Mouse (Mus musculus) kidney, adult 2 months (tissue): Measurements from ENCODE around the gene Katna1. TPM values are rescaled to one million over a fixed set of nuclear protein-coding genes. Genes with fewer than 3 reads are reported as not detected.

Source experiments
- DNase-seq: peaks from one replicate; pipeline ENCODE4 v3.0.0; 2021
- H3K27ac ChIP-seq: fragments of 200-500 bp; 2 replicates; pipeline ENCODE4 v1.5.1; 2012; ENCODE audit warnings: low read depth, low read length, control low read depth, inconsistent platforms; ENCODE audit not compliant: insufficient read depth
- H3K27me3 ChIP-seq: fragments of 200-500 bp; replicated peaks from 2 replicates; pipeline ENCODE4 v1.6.1; 2012; ENCODE audit warnings: mild to moderate bottlenecking, moderate library complexity, low read length, inconsistent platforms; ENCODE audit not compliant: control insufficient read depth, insufficient read depth
- H3K36me3 ChIP-seq: fragments of 200-500 bp; 2 replicates; pipeline ENCODE4 v1.6.1; 2012; ENCODE audit warnings: mild to moderate bottlenecking, moderate library complexity, low read length, inconsistent platforms; ENCODE audit not compliant: control insufficient read depth, insufficient read depth
- H3K4me1 ChIP-seq: fragments of 200-500 bp; 2 replicates; pipeline ENCODE4 v1.6.1; 2011; ENCODE audit warnings: low read length; ENCODE audit not compliant: control insufficient read depth, insufficient read depth
- H3K4me3 ChIP-seq: fragments of 200-500 bp; 2 replicates; pipeline ENCODE4 v1.5.1; 2011; ENCODE audit warnings: mild to moderate bottlenecking, low read depth, low read length, control low read depth; ENCODE audit not compliant: insufficient read depth
- CTCF ChIP-seq: fragments of 200-500 bp; conservative IDR thresholded peaks from 2 replicates; pipeline ENCODE4 v1.5.1; 2011; ENCODE audit warnings: low read depth, mild to moderate bottlenecking, control low read depth, low read length, moderate library complexity, mixed read lengths; ENCODE audit not compliant: insufficient read depth, insufficient read length
- POLR2A ChIP-seq: fragments of 200-500 bp; IDR thresholded peaks from one replicate; pipeline ENCODE4 v1.6.1; 2011; ENCODE audit warnings: low read depth, low read length, control low read depth
- WGBS: fragments of 180-500 bp; shearing (Covaris S2); methylation state at CpG from one replicate; pipeline ENCODE4 v1.1.7; 2018; 5-methylcytosine and 5-hydroxymethylcytosine counted together
- polyA plus RNA-seq: library from polyadenylated mRNA; depleted of rRNA; stranded (reverse); fragments of >200 nt; gene quantifications from 2 replicates; pipeline ENCODE4 v1.2.3, GENCODE M21; 2012; rRNA removed

Katna1 gene
- polyA plus RNA-seq: 3.1 and 4.1 TPM in 2 replicates

DNA sequence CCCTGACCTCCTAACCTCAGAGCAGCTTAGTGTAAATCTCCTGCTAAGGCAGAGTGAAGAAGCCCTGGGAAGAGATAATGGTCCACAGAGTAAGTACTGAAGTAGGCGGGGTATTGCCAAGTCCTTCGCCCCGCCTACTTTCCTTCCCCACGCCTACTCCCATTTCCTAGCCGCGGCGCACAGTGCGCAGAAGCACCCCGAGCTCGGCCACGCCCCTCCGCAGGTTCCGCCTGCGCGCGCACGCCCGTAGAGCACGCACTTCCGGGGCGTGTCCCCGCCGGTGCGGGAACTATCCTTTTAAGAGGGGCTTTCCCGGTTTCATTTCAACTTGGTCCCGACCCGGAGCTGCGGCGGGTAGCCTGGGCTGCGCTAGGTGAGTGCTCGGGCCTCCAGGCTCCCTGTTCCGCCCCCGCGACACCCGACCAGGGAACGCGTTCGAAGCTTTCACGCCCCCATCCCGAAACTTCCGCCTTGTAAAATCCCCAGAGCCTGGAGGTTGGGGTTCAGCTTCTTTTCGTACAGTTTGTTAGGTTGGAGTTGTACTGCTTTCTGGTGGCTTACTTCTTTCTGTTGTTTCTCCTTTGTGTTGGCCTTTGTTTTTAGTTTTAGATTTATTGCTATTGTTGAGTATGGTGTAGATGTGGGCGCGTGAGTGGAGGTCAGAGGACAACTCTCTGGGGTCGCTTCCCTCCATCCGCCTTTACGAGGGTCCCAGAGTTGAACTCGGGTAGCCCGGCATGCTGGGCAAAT lies at the start of gene Katna1:
Katna1 (plus strand) TSS at position 250 of the 750 bp plus-strand sequence.
- H3K36me3 ChIP-seq: no peaks in the 10 kb centered on the region
- no peak for TF ChIP-seq CTCF
- no peak for TF ChIP-seq POLR2A
- under 1% methylated on average over 49 of the region's 49 CpGs for WGBS

DNA sequence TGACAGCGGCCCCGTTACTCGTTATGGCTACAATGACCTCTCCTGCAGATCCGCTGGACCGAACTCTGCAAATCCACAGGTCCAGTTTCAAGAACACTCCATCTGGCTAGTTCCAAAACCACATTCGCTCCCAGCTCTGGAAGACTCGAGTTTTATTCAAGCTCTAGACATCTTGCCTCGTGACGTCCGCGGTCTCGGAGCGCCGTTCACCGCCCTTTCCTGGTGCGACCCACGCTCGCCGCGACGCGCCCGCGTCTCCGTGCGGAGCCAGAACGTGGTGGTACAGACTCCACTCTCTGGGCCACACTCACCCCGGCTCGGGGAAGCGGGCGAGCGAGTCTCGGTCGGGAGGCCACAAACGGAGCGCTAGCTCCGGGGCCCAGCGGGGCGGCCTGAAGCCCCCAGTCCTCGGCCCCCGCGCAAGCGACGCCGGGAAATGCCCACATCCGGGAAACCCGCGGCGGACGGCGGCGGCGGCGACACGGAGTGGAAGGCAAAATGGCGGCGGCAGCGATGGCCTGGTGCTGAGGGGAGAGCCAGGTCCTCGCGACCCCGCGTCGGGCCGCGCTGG lies 45.0 kb upstream of the Katna1 start, which contains the start of the genes Pcmt1 and Lats1:
Pcmt1 (minus strand) TSS at position 406 of the 571 bp plus-strand sequence.
Lats1 (plus strand) TSS at position 484 of the 571 bp plus-strand sequence.
- Histone ChIP-seq H3K27ac (peak within 1 kb of the TSS; percentile 92), H3K4me3 (peak within 1 kb of the TSS; percentile 68), H3K36me3 (no peaks in the 10 kb centered on the region; the same call in 1 of the 2 replicates), H3K27me3 (no peaks in the 10 kb centered on the region), H3K4me1 (peaks cover 20% of the 10 kb centered on the region)
- no peak for TF ChIP-seq POLR2A
- TF ChIP-seq CTCF: no peak
- DNase-seq: peak; percentile 90
- WGBS: under 1% methylated on average over 65 of the region's 65 CpGs

More for the DNA sequence above, at the start of gene Katna1:
- Histone ChIP-seq H3K27ac (peak within 1 kb of the TSS; percentile 70), H3K4me3 (peak within 1 kb of the TSS; percentile 93), H3K4me1 (peaks cover 3% of the 10 kb centered on the region; the same call in 1 of the 2 replicates), H3K27me3 (no peaks in the 10 kb centered on the region)
- DNase-seq: peak; percentile 96

DNA sequence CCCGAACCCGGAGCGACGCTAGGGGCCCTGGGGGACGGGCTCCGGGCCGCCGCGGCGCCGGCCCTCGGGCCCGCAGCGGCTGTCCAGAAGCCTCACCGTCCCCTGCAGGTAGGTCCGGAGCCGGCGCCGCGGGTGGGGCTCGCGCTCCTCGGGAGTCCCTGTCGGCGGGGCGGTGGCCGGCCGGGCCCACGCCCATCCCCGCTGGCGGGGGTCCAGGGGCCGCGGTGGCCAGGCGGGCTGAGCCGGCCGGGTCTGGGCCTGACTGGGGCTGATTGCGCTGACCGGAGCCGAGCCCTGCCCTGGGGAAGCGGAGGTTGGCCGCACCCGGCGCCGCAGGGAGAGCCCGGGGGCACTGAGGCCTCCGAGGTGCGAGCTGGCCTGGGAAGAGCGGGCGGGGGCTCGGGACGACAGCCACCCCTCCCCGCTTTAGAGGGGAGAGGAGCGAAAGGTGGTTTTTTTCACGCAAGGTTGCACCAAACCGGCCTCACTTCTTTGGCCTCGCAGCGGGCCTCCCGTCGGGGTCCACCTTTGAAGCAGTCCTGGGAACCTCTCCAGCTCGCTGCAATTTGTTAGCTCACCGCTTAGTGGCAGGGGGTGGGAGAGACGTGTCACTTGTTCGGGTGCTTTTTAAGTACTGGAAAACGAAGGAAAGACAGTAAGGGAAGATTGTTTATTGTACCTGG lies 44.3 kb upstream of the Katna1 start:
- H3K27me3 ChIP-seq: no peaks in the 10 kb centered on the region
- DNase-seq: peak; percentile 81
- H3K36me3 ChIP-seq: no peaks in the 10 kb centered on the region; the same call in 1 of the 2 replicates
- TF ChIP-seq CTCF (0 out of 2 replicates have a peak, but pooled peaks have one; percentile 28), POLR2A (no peak)
- H3K4me1 ChIP-seq: peaks cover 20% of the 10 kb centered on the region
- peak overlapping the region; percentile 92 for H3K27ac ChIP-seq
- peak overlapping the region; percentile 68 for H3K4me3 ChIP-seq
- under 1% methylated on average over 64 of the region's 64 CpGs for whole genome bisulfite sequencing

DNA sequence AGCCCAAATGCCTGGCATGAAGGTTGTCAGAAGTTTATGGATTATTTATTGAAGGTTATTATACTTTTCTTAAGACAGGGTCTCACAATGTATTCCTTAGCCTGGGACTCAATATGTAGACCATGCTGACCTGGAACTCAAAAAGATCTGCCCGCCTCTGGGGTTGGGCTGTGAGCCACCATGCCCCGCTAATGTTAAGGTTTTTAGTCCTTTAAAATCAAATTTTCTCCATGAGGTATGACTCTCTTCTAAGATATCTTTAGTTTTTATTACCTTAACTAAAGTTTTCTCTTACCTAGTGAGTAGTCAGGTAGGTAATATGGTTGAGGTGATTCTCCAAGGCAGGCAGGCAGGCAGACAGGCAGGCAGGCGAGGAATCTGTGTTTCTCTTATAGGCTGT lies 43.6 kb upstream of the Katna1 start:
- TF ChIP-seq POLR2A (no peak), CTCF (no peak)
- Histone ChIP-seq H3K4me3 (no peak overlapping the region), H3K36me3 (no peaks in the 10 kb centered on the region; the same call in 1 of the 2 replicates), H3K4me1 (peaks cover 20% of the 10 kb centered on the region), H3K27me3 (no peaks in the 10 kb centered on the region), H3K27ac (no peak overlapping the region)
- DNase-seq: no peak
- 33% methylated on average over 3 of the region's 3 CpGs for WGBS

DNA sequence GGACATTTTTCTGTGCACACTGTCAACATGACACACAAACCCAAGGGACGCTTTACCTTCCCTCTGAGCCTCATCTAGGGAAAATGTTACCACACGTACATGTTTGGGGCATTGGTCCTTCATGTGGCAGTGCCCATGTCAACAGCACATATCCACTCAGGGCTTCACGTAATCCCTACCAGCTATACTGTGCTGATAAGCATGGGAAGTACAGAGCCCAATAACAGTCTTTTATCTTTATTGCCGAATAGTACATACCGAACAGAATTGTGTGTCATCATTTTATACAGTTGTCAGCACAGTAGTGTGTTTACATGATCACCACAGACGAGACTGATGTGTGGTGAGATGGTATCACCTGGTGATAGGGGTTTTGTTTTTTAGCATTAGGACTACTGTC lies 38.9 kb upstream of the Katna1 start:
- 89% methylated on average over 6 of the region's 6 CpGs for WGBS

DNA sequence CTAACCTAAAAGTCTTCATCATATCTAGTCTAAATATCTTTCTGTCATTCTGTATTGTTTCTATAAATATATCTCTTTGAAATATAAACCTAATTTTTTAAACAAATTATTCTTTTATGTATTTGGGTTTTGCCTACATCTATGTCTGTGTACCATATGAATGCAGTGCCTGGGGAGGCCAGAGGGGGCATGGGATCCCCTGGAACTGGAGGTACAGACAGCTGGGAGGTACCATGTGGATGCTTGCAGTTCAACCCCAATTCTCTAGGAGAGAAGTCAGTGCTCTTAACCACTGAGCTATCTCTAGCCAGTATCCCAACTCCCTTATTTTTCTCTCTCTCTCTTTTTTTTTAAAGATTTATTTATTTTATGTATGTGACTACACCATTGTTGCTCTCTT lies 30.5 kb upstream of the Katna1 start:
- peaks cover 8% of the 10 kb centered on the region for H3K36me3 ChIP-seq
- TF ChIP-seq CTCF (no peak), POLR2A (no peak)
- no peak for DNase-seq

More for the DNA sequence above, 38.9 kb upstream of the Katna1 start:
- no peak overlapping the region for H3K27ac ChIP-seq
- H3K27me3 ChIP-seq: no peaks in the 10 kb centered on the region
- no peaks in the 10 kb centered on the region for H3K36me3 ChIP-seq
- peaks cover 8% of the 10 kb centered on the region for H3K4me1 ChIP-seq
- no peak overlapping the region for H3K4me3 ChIP-seq
- no peak for DNase-seq
- TF ChIP-seq CTCF: no peak
- no peak for TF ChIP-seq POLR2A

GRCm38 (mm10) chr10:7700120-7700519 lies 25.7 kb upstream of the Katna1 start:
- WGBS: 73% methylated on average over 3 of the region's 3 CpGs
- Histone ChIP-seq H3K27ac (no peak overlapping the region), H3K27me3 (no peaks in the 10 kb centered on the region), H3K4me1 (no peaks in the 10 kb centered on the region), H3K4me3 (no peak overlapping the region), H3K36me3 (peaks cover 13% of the 10 kb centered on the region)
- TF ChIP-seq CTCF: no peak
- TF ChIP-seq POLR2A: no peak
- no peak for DNase-seq

More for the DNA sequence above, 30.5 kb upstream of the Katna1 start:
- Histone ChIP-seq H3K27me3 (no peaks in the 10 kb centered on the region), H3K27ac (no peak overlapping the region), H3K4me1 (no peaks in the 10 kb centered on the region), H3K4me3 (no peak overlapping the region)
